Mouse (Mus musculus) erythroblast, adult 5-6 weeks (primary cell): ENCODE measurements around the gene Gm1527. TPM values are rescaled to one million over a fixed set of nuclear protein-coding genes. Genes with fewer than 3 reads are reported as not detected.
"Not testable (repeated sequence)": the region's sequence is repeated elsewhere in the genome, so short reads cannot be mapped to it uniquely, and the experiment has no call there.

Experiments
- ATAC-seq: replicated peaks from 2 replicates; pipeline ENCODE4 v1.8.0; 2016; ENCODE audit warnings: moderate number of reproducible peaks, mild to moderate bottlenecking, moderate TSS enrichment, inconsistent platforms; ENCODE audit not compliant: poor library complexity, low FRiP score, severe bottlenecking
- total RNA-seq, 2 experiments: library from RNA; stranded (forward) in 1 of 2; stranded (reverse) in 1 of 2; fragments of 150-400 nt in 1 of 2; fragments of 200-764, 138-1000 nt in 1 of 2; gene quantifications; 2 replicates each; pipeline versions ENCODE4 v1.2.3 to v1.2.4; 2015 to 2017; ENCODE audit warnings: low replicate concordance in 2 of 2

Gene Gm1527
- total RNA-seq (2015; ENCODE audit: low replicate concordance) = not detected in 2 replicates
- total RNA-seq (2017; ENCODE audit: low replicate concordance) = not detected in 2 replicates

- ATAC-seq = no peak
These were observed at the start of gene Gm1527 for GRCm38 (mm10) chr3:28892317-28892716. TSS of gene Gm1527 (plus strand) at chr3:28892617.

GRCm38 (mm10) chr3:28843231-28843630 is 49.2 kb upstream of the Gm1527 start:
- no peak for ATAC-seq

DNA sequence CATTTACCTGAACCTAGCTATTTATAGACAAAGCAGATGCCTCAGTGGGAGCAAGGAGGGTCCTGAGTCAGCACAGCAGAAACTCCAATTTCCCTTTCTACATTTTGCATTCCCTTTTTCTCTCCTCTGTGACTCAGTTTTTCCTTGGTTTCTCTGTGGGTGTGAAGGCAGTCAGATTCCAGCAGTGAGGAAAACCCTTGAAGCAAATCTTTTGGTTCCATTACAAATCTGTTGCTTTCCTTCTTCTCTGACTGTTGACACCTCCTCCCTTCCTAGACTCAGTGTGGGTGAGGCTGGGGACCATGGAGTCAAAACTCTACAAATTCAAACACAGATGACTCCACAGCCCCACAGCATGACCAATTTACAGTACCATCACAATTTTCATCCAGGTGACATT is 45.3 kb upstream of the Gm1527 start:
- ATAC-seq = no peak

DNA sequence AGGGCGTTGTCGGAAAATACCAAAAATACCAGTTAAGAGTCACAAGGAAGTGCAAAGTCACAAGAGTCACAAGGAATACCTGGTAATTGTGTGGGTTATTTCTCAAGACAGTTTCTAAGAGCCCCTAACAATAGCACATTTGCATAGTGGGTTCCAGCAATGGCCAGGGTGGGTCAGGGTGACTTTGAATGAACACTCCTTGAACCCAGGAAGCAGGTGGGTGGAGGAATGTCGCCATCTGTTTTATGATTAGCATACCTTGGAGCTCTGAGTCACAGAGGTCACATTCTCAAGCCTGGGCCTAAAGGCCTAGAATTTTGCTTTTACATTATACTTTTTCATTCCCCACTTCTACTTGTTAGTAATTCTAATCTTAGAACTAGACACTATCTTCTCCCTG is 40.2 kb upstream of the Gm1527 start:
- not testable (repeated sequence) for ATAC-seq

DNA sequence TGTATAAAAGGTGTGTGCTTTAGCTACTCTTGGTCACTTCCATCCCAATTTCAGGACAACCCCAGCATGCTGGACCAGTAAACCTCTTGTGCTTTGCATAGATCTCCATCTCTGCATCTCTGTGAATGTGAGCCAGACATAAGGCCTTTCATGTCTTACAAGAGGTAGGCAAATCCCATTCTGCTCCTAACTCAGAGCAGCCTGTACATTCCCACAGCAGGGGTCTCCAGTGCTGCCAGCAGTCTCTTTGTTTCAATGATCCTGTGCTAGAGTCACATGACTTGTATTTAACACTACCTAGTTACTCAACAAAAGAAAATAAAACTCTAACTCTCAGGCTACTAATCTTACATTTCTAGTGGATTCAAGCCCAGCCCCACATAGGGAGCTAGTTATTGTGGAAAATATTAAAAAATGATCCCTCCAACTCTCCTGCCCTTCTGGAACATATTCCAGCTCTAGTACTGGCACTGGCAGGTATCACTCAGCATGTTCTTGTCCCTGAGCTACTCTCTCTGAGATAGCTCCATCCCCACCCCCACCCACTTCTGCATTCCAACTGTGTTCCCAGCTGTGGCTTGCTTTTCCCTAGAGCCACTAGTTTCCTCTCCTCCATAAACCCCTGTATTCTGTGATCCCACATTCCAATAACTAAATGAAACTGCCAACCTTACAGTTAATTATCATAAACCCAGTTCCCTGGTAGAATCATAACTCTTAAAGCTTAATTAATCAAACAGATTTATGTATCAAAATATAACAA is 32.6 kb upstream of the Gm1527 start:
- ATAC-seq = not testable (repeated sequence)

- ATAC-seq = not testable (repeated sequence)
These were observed 4.5 kb downstream of the Gm1527 start for GRCm38 (mm10) chr3:28896966-28897365.

GRCm38 (mm10) chr3:28965931-28966330 is 73.5 kb downstream of the Gm1527 start:
- ATAC-seq = no peak

DNA sequence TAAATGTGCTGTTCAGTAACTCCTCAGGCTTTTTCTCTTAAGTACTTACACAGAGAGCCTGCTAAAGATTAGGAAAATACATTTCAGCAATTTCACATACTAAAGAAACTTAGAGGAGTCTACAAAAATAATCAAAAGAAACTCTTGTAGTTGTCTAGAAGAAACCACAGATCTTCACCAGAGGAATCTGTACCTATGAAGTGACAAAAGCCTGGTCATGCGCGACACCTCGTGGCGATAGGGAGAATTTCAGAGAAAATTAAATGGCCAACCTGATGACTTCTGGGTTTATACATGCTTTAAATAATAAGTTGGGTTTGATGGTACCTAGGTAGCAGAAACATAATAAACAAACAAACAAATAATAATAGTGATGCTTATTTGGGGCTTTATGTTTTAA is 76.4 kb downstream of the Gm1527 start:
- ATAC-seq = no peak

Other genes starting within 250 kb of the Gm1527 start
- not detected in 2 replicates for gene Slc2a2, start 194.7 kb upstream of the Gm1527 start, total RNA-seq (2015; ENCODE audit: low replicate concordance)
- gene Slc2a2, start 194.7 kb upstream of the Gm1527 start, total RNA-seq (2017; ENCODE audit: low replicate concordance) = not detected in 2 replicates
- gene Eif5a2, start 111.3 kb upstream of the Gm1527 start, total RNA-seq (2015; ENCODE audit: low replicate concordance) = 3.5 and 6.3 TPM in 2 replicates
- 7.1 and 7.7 TPM in 2 replicates for gene Eif5a2, start 111.3 kb upstream of the Gm1527 start, total RNA-seq (2017; ENCODE audit: low replicate concordance)
- 204 and 221 TPM in 2 replicates for gene Rpl22l1, start 87.2 kb upstream of the Gm1527 start, total RNA-seq (2015; ENCODE audit: low replicate concordance)
- 28.6 and 67.2 TPM in 2 replicates for gene Rpl22l1, start 87.2 kb upstream of the Gm1527 start, total RNA-seq (2017; ENCODE audit: low replicate concordance)
- gene Egfem1, start 189.4 kb downstream of the Gm1527 start, total RNA-seq (2015; ENCODE audit: low replicate concordance) = not detected in 2 replicates
- gene Egfem1, start 189.4 kb downstream of the Gm1527 start, total RNA-seq (2017; ENCODE audit: low replicate concordance) = not detected in 2 replicates